Mouse (Mus musculus) embryonic stem cell, embryonic (primary cell): ENCODE measurements around the gene Neurod2.

ENCODE experiments used
- CTCF ChIA-PET, 4 experiments: fragments of 300-600 bp in 2 of 4; fragments of 350-600 bp in 2 of 4; sonication (Branson Sonifier 250); formaldehyde crosslinking; loops; one replicate each; lab custom pipeline; 2022; ENCODE audit warnings: inconsistent platforms in 2 of 4; lab: Charles Lee
- POLR2A ChIA-PET, 4 experiments: fragments of 300-600 bp in 2 of 4; fragments of 350-600 bp in 2 of 4; sonication (Branson Sonifier 250); formaldehyde crosslinking; loops; one replicate each; lab custom pipeline; 2022; ENCODE audit warnings: antibody characterized with exemption in 4 of 4, inconsistent platforms in 1 of 4; lab: Charles Lee

The Neurod2 gene

DNA sequence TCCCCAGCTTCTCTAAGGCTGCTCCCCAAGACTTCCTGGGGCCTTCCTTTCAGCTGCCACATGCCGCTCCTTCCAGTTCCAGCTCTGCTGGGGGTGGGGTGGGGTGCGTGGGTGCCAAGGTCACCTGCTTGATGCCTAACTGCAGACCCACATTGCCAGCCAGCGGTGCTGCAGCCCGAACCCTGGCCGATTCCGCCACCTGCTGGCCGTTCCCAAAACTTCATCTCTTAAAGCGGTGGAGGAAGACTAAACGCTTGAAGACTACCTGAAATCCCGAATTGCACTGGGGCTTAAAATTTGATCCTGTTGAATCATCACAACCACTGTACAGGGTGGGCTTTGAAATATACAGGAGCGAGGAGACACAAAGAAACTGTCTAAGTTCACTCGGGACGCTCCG is 15.8 kb upstream of the Neurod2 start:
- ChIA-PET POLR2A (interaction anchor here (0.5 to 1.3 kb wide), 4 partner anchors 10 to 210 kb away, joined by 3 to 4 read pairs (median 3); partner anchors contain the start of gene Stard3 (in 1 of the 4)), CTCF (interaction anchor here (0.5 to 4.6 kb wide), 17 partner anchors 8 to 1117 kb away, joined by 3 to 65 read pairs (median 3); no protein-coding TSS in a partner anchor)

DNA sequence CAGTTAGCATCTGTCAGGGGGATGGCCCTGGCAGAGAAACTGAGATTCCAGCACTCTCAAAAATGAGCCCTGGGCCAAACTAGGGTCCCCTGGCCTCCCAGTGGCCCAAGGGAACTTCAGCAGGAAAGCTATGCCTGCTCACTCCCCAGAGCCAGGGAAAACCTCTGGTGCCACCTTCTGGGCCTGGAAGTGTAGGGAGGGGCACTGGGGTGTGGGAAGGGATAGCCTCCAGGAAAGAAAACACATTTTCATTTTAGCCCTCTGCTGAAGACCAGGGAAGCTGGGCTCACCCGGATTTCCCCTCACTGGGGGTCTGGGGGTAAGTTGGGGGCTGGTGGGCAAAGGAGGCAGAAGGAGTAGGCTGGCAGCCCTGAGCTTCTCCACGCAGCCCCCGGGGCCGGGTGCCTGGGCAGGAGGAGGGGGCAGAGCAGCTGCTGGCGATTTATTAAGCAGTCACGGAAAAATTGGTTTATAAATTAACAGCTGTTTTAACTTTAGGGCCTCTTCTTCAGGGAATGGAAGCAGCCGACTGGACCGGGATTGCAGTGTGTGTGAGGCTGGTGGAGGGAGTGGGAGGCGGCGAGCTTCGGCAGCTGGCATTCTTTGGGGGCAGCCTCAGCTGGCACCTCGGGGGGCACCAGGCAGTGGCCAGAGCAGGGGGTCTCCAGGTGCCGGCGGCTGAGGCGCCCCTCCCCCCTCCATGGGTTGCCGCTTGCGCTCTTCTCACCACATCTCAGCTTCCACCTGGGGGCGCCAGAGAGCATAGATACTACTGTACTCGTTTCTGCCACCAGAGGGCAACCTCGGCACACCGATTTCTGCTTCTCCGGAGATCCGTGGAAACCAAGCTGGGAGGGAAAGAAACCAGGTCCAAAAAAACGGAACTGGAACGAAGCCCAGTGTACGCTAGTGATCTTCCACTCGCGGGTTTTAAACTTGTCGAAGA is 12.8 kb upstream of the Neurod2 start:
- POLR2A ChIA-PET, result interaction anchor here in 3 of 4 experiments (0.6 to 2.0 kb wide), 24 partner anchors 10 to 1511 kb away, joined by 3 to 9 read pairs (median 3); partner anchors contain the start of genes Stard3 (in 2 of the 3), Erbb2 (in 1 of the 3), Mien1 (in 1 of the 3) and Tcap (in 1 of the 3)
- CTCF ChIA-PET, result interaction anchor here (0.5 to 4.6 kb wide), 231 partner anchors 8 to 1847 kb away, joined by 3 to 65 read pairs (median 5); partner anchors contain the start of genes Stard3 (in 4 of the 4), Erbb2 (in 3 of the 4), Mien1 (in 3 of the 4) and Lrrc3c (in 2 of the 4)

GRCm38 (mm10) chr11:98341174-98341573 is 11.7 kb upstream of the Neurod2 start:
- ChIA-PET POLR2A (interaction anchor here in 2 of 4 experiments (1.1 to 1.7 kb wide), 3 partner anchors 43 to 76 kb away, joined by 3 to 5 read pairs (median 4); no protein-coding TSS in a partner anchor), CTCF (interaction anchor here in 3 of 4 experiments (0.7 to 4.6 kb wide), 12 partner anchors 10 to 314 kb away, joined by 3 to 65 read pairs (median 19); partner anchors contain the start of gene Mien1 (in 1 of the 3))

DNA sequence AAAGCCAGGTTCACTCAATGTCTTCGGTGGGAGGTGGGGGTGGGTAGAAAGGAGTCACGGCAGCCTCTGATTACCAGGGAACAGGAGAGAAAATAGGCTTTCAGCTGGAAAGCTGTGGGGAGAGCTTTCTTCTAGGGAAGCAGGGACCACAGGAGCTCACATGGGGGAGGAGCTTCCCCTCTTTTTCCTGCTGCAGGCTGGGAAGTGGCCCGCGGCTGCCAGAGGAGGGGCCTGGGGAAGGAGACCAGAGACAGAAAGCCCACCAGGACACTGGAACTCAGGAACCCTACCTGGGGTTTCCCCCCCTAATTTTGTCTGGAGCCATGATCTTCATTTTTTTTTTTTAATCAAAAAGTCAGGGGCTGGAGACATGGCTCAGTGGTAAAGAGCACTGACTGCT is 11.1 kb upstream of the Neurod2 start:
- POLR2A ChIA-PET, result interaction anchor here in 2 of 4 experiments (0.7 to 1.6 kb wide), 2 partner anchors 84 to 336 kb away, joined by 5 to 6 read pairs; no protein-coding TSS in a partner anchor
- CTCF ChIA-PET, result interaction anchor here in 3 of 4 experiments (0.5 to 3.9 kb wide), 8 partner anchors 12 to 847 kb away, joined by 3 to 45 read pairs (median 6); partner anchors contain the start of gene Stard3 (in 1 of the 3)

GRCm38 (mm10) chr11:98339679-98340287 is 10.3 kb upstream of the Neurod2 start:
- POLR2A ChIA-PET, result interaction anchor here (0.7 to 2.4 kb wide), 8 partner anchors 11 to 335 kb away, joined by 3 to 11 read pairs (median 5); partner anchors contain the start of genes Stard3 (in 2 of the 4) and Ormdl3 (in 1 of the 4)
- CTCF ChIA-PET, result interaction anchor here in 3 of 4 experiments (0.5 to 3.9 kb wide), 10 partner anchors 9 to 847 kb away, joined by 3 to 45 read pairs (median 4); partner anchors contain the start of gene Stard3 (in 1 of the 3)

DNA sequence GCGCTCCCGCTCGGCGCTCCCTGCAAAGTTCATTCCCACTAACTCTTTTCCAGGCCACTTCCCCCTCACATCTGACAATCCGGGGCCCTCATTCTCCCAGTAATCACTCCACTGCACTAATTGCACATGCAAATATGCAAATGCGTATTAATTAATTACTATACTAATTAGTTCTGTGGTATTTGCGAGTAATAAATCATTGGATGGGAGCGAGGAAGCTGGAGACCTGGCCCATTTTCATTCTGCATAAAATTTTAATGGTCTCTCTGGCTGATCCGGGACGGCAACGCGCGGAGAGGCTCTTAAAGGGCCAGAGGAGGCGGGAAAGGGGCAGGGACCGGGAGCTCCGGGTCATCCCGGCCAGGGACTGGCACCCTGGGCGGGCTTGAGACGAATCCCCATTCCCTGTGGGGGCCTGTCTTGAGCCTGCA is 9.6 kb upstream of the Neurod2 start:
- ChIA-PET POLR2A (interaction anchor here (0.6 to 2.4 kb wide), 10 partner anchors 11 to 248 kb away, joined by 3 to 11 read pairs (median 4); partner anchors contain the start of genes Stard3 (in 2 of the 4) and Ormdl3 (in 1 of the 4)), CTCF (interaction anchor here (0.6 to 2.0 kb wide), 7 partner anchors 9 to 782 kb away, joined by 3 to 7 read pairs (median 3); partner anchors contain the start of gene Ppp1r1b (in 1 of the 4))

- POLR2A ChIA-PET, result interaction anchor here (0.6 to 2.4 kb wide), 9 partner anchors 10 to 249 kb away, joined by 3 to 11 read pairs (median 5); partner anchors contain the start of genes Ormdl3 (in 1 of the 4) and Stard3 (in 1 of the 4)
- CTCF ChIA-PET, result interaction anchor here (0.5 to 2.0 kb wide), 8 partner anchors 10 to 781 kb away, joined by 3 to 7 read pairs (median 4); partner anchors contain the start of gene Ppp1r1b (in 2 of the 4)
These were observed 9.1 kb upstream of the Neurod2 start for GRCm38 (mm10) chr11:98338507-98338961.

- POLR2A ChIA-PET, result interaction anchor here (0.5 to 1.5 kb wide), 8 partner anchors 12 to 777 kb away, joined by 3 to 4 read pairs (median 3); partner anchors contain the start of gene Ppp1r1b (in 3 of the 4)
- CTCF ChIA-PET, result interaction anchor here (0.6 to 2.4 kb wide), 29 partner anchors 8 to 252 kb away, joined by 3 to 12 read pairs (median 3); partner anchors contain the start of genes Mien1 (in 1 of the 4), Pnmt (in 1 of the 4), Ppp1r1b (in 1 of the 4) and Stard3 (in 1 of the 4)
These were observed 7.0 kb upstream of the Neurod2 start for GRCm38 (mm10) chr11:98336245-98337107.

- CTCF ChIA-PET, result interaction anchor here in 3 of 4 experiments (0.6 to 3.7 kb wide), 7 partner anchors 7 to 248 kb away, joined by 3 to 19 read pairs (median 4); partner anchors contain the start of genes Mien1 (in 1 of the 3) and Ppp1r1b (in 1 of the 3)
These were observed 5.8 kb upstream of the Neurod2 start for GRCm38 (mm10) chr11:98335250-98335649.

DNA sequence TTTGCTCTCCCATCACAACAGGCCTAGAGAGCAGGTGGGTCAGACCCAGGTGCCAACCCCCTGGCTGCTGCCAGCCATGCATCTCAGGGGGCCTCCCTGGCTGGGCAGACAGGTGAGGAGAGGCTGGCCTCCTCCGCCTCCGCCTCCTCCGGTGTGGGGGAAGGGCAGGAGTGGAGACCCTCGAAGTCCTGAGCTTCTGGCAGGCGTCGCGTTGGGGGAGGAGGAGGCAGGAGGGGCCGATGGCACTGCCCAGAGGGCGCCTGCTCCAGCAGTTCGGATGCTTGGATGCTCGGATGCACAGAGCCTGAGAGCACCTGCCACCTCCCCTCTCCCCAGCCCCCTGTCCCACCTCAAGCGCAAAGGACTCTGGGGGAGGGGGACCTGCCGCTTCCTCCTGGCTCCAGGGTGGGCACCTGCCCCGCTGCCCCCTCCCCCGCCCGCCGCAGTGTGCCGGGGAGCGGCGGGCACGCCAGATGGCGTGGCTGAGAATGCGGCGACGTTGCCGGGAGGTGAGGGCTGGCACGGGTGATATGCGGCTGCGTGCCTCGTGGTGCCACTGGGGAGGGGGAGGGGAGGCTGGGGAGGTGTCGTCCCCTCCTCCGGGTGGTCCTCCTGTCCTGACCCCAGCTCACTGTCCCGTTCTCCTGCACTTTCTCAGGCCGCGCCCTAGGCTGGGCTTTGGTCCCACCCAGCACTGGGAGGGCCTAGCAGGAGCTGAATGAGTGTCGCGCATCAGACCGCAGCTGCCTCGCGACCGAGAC is 4.7 kb upstream of the Neurod2 start:
- CTCF ChIA-PET, result interaction anchor here (0.6 to 3.7 kb wide), 13 partner anchors 9 to 453 kb away, joined by 3 to 19 read pairs (median 4); partner anchors contain the start of genes Mien1 (in 1 of the 4) and Ppp1r1b (in 1 of the 4)
- POLR2A ChIA-PET, result interaction anchor here in 3 of 4 experiments (0.6 to 1.6 kb wide), 13 partner anchors 14 to 569 kb away, joined by 3 to 13 read pairs (median 3); partner anchors contain the start of gene Cdk12 (in 1 of the 3)

More at GRCm38 (mm10) chr11:98335250-98335649, 5.8 kb upstream of the Neurod2 start:
- POLR2A ChIA-PET, result interaction anchor here in 2 of 4 experiments (0.6 to 1.4 kb wide), 7 partner anchors 15 to 268 kb away, joined by 3 to 4 read pairs (median 3); partner anchors contain the start of gene Cdk12 (in 1 of the 2)

GRCm38 (mm10) chr11:98333263-98333696 is 3.8 kb upstream of the Neurod2 start:
- POLR2A ChIA-PET, result interaction anchor here in 3 of 4 experiments (0.6 to 1.6 kb wide), 4 partner anchors 49 to 492 kb away, joined by 3 to 4 read pairs (median 4); no protein-coding TSS in a partner anchor
- CTCF ChIA-PET, result interaction anchor here (0.6 to 3.7 kb wide), 7 partner anchors 9 to 777 kb away, joined by 3 to 19 read pairs (median 7); no protein-coding TSS in a partner anchor

DNA sequence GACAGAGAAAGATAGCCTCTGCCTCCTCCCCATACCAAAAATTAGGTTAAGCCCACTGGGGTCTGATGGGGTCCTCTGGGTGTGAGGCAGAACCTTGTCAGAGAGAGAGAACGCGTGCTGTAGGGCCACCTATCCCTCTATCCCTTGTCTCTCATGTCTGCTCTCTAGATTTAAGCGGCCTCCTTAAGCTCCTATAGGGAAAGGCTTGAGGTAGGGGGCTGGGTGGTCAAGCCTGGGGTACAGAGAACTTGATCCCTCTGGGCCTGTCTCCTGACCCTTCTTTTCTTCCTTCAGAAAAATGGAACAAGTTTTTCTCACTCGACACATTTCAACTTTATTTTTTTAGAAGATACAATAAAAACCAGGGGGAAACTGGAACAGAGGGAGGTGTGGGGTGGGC is 3.4 kb upstream of the Neurod2 start:
- ChIA-PET CTCF (interaction anchor here in 3 of 4 experiments (0.6 to 3.7 kb wide), 4 partner anchors 10 to 777 kb away, joined by 3 to 19 read pairs (median 6); no protein-coding TSS in a partner anchor), POLR2A (interaction anchor here in 2 of 4 experiments (0.8 to 1.6 kb wide), 4 partner anchors 10 to 492 kb away, joined by 3 to 5 read pairs (median 4); no protein-coding TSS in a partner anchor)

GRCm38 (mm10) chr11:98332186-98332585 is 2.7 kb upstream of the Neurod2 start:
- ChIA-PET CTCF (interaction anchor here in 2 of 4 experiments (2.4 to 3.7 kb wide), 3 partner anchors 10 to 66 kb away, joined by 6 to 19 read pairs (median 17); no protein-coding TSS in a partner anchor), POLR2A (interaction anchor here in 2 of 4 experiments (0.8 to 1.5 kb wide), 3 partner anchors 11 to 491 kb away, joined by 3 to 5 read pairs (median 3); no protein-coding TSS in a partner anchor)

- ChIA-PET CTCF (interaction anchor here (1.0 to 3.7 kb wide), 6 partner anchors 11 to 65 kb away, joined by 3 to 19 read pairs (median 6); no protein-coding TSS in a partner anchor), POLR2A (interaction anchor here in 1 of 4 experiments (1.4 to 1.5 kb wide), 2 partner anchors 11 to 58 kb away, joined by 4 to 5 read pairs; no protein-coding TSS in a partner anchor)
These were observed 2.0 kb upstream of the Neurod2 start for GRCm38 (mm10) chr11:98331401-98331800.
